Mouse (Mus musculus) heart, embryonic 15.5 days (tissue): ENCODE measurements at regions not wholly inside any gene's neighbourhood (a gene's known extent, or its start where the extent isn't known, plus 50 kb on each side); places are given as distances from the start of the nearest gene placed in this dataset.

ENCODE experiments used
- ATAC-seq: fragments of 200-750 bp; cut with Nextera tagmentation; replicated peaks from 2 replicates; pipeline ENCODE4 v1.8.0; 2017; ENCODE audit warnings: low read depth, moderate TSS enrichment; ENCODE audit not compliant: insufficient number of reproducible peaks, insufficient read depth, low FRiP score
- H3K27ac ChIP-seq: fragments of 300-500 bp; sonication (generic); 2 replicates; pipeline ENCODE4 v1.5.1; 2015; ENCODE audit warnings: mild to moderate bottlenecking, inconsistent platforms
- H3K27me3 ChIP-seq: fragments of 300-500 bp; sonication (generic); 2 replicates; pipeline ENCODE4 v1.6.1; 2015; ENCODE audit warnings: inconsistent platforms
- H3K36me3 ChIP-seq: fragments of 300-500 bp; sonication (generic); 2 replicates; pipeline ENCODE4 v1.6.1; 2015; ENCODE audit warnings: mild to moderate bottlenecking, inconsistent platforms
- H3K4me1 ChIP-seq: fragments of 300-500 bp; sonication (generic); replicated peaks from 2 replicates; pipeline ENCODE4 v1.6.1; 2015; ENCODE audit warnings: inconsistent platforms
- H3K4me2 ChIP-seq: fragments of 300-500 bp; sonication (generic); 2 replicates; pipeline ENCODE4 v1.6.1; 2015; ENCODE audit warnings: inconsistent platforms, mild to moderate bottlenecking, moderate library complexity
- H3K4me3 ChIP-seq: fragments of 300-500 bp; sonication (generic); 2 replicates; pipeline ENCODE4 v1.5.1; 2015; ENCODE audit warnings: mild to moderate bottlenecking, inconsistent platforms
- H3K9ac ChIP-seq: fragments of 300-500 bp; sonication (generic); 2 replicates; pipeline ENCODE4 v1.6.1; 2015; ENCODE audit warnings: mild to moderate bottlenecking, inconsistent platforms
- H3K9me3 ChIP-seq: fragments of 300-500 bp; sonication (generic); replicated peaks from 2 replicates; pipeline ENCODE4 v1.6.1; 2016; ENCODE audit warnings: inconsistent platforms
- WGBS: fragments of 180-500 bp; shearing (Covaris S2); methylation state at CpG from one replicate; pipeline ENCODE4 v1.1.7; 2015; ENCODE audit warnings: mixed read lengths; 5-methylcytosine and 5-hydroxymethylcytosine counted together

GRCm38 (mm10) chr13:60507611-60508010, 94.1 kb upstream of the Dapk1 start:
- Histone ChIP-seq H3K4me3 (no peak overlapping the region), H3K4me1 (no peaks in the 10 kb centered on the region), H3K27me3 (no peaks in the 10 kb centered on the region), H3K36me3 (no peaks in the 10 kb centered on the region), H3K9me3 (no peaks in the 10 kb centered on the region), H3K27ac (no peak overlapping the region), H3K4me2 (no peak overlapping the region), H3K9ac (no peak overlapping the region)
- no peak for ATAC-seq
- WGBS: 62% methylated on average over 3 of the region's 3 CpGs

GRCm38 (mm10) chr13:60508054-60508453, 93.7 kb upstream of the Dapk1 start:
- Histone ChIP-seq H3K4me1 (no peaks in the 10 kb centered on the region), H3K9ac (no peak overlapping the region), H3K4me3 (no peak overlapping the region), H3K9me3 (no peaks in the 10 kb centered on the region), H3K27ac (no peak overlapping the region), H3K36me3 (no peaks in the 10 kb centered on the region), H3K27me3 (no peaks in the 10 kb centered on the region), H3K4me2 (no peak overlapping the region)
- WGBS: 56% methylated on average over 4 of the region's 4 CpGs
- no peak for ATAC-seq

GRCm38 (mm10) chr13:60508856-60509255, 92.9 kb upstream of the Dapk1 start:
- H3K4me1 ChIP-seq: no peaks in the 10 kb centered on the region
- no peak overlapping the region for H3K4me2 ChIP-seq
- no peaks in the 10 kb centered on the region for H3K27me3 ChIP-seq
- H3K27ac ChIP-seq: no peak overlapping the region
- no peaks in the 10 kb centered on the region for H3K36me3 ChIP-seq
- H3K9me3 ChIP-seq: no peaks in the 10 kb centered on the region
- ATAC-seq: no peak
- H3K4me3 ChIP-seq: no peak overlapping the region
- WGBS: 72% methylated on average over 5 of the region's 5 CpGs
- H3K9ac ChIP-seq: no peak overlapping the region

- H3K9me3 ChIP-seq: no peaks in the 10 kb centered on the region
- no peak for ATAC-seq
- no peaks in the 10 kb centered on the region for H3K27me3 ChIP-seq
- H3K4me1 ChIP-seq: no peaks in the 10 kb centered on the region
- H3K9ac ChIP-seq: no peak overlapping the region
- no peaks in the 10 kb centered on the region for H3K36me3 ChIP-seq
- 88% methylated on average over 7 of the region's 7 CpGs for WGBS
- no peak overlapping the region for H3K4me2 ChIP-seq
- no peak overlapping the region for H3K27ac ChIP-seq
- H3K4me3 ChIP-seq: no peak overlapping the region
Observed at GRCm38 (mm10) chr13:60511101-60511500, 90.6 kb upstream of the Dapk1 start.

- no peak overlapping the region for H3K4me3 ChIP-seq
- no peaks in the 10 kb centered on the region for H3K36me3 ChIP-seq
- no peaks in the 10 kb centered on the region for H3K9me3 ChIP-seq
- H3K27me3 ChIP-seq: no peaks in the 10 kb centered on the region
- no peak overlapping the region for H3K9ac ChIP-seq
- 63% methylated on average over 8 of the region's 8 CpGs for WGBS
- no peak for ATAC-seq
- no peak overlapping the region for H3K27ac ChIP-seq
- H3K4me1 ChIP-seq: no peaks in the 10 kb centered on the region
- H3K4me2 ChIP-seq: no peak overlapping the region
Observed at GRCm38 (mm10) chr13:60511628-60512027, 90.1 kb upstream of the Dapk1 start.

GRCm38 (mm10) chr13:60513756-60514155, 88.0 kb upstream of the Dapk1 start:
- no peak overlapping the region for H3K4me3 ChIP-seq
- H3K9ac ChIP-seq: no peak overlapping the region
- WGBS: 65% methylated on average over 7 of the region's 7 CpGs
- no peak overlapping the region for H3K27ac ChIP-seq
- H3K4me1 ChIP-seq: no peaks in the 10 kb centered on the region
- H3K27me3 ChIP-seq: no peaks in the 10 kb centered on the region
- H3K36me3 ChIP-seq: no peaks in the 10 kb centered on the region
- no peaks in the 10 kb centered on the region for H3K9me3 ChIP-seq
- no peak overlapping the region for H3K4me2 ChIP-seq
- ATAC-seq: no peak

GRCm38 (mm10) chr13:60514806-60515205, 86.9 kb upstream of the Dapk1 start:
- Histone ChIP-seq H3K9me3 (no peaks in the 10 kb centered on the region), H3K4me1 (no peaks in the 10 kb centered on the region), H3K36me3 (no peaks in the 10 kb centered on the region), H3K4me2 (no peak overlapping the region), H3K9ac (no peak overlapping the region), H3K27ac (no peak overlapping the region), H3K27me3 (no peaks in the 10 kb centered on the region), H3K4me3 (no peak overlapping the region)
- WGBS: 69% methylated on average over 9 of the region's 9 CpGs
- no peak for ATAC-seq

- H3K36me3 ChIP-seq: no peaks in the 10 kb centered on the region
- no peak for ATAC-seq
- 73% methylated on average over 2 of the region's 2 CpGs for WGBS
Observed at GRCm38 (mm10) chr13:60518010-60518409, 83.7 kb upstream of the Dapk1 start.

GRCm38 (mm10) chr13:60519708-60520107, 82.0 kb upstream of the Dapk1 start:
- Histone ChIP-seq H3K4me2 (no peak overlapping the region), H3K36me3 (no peaks in the 10 kb centered on the region), H3K27ac (no peak overlapping the region), H3K4me1 (peaks cover 6% of the 10 kb centered on the region; the same call in 1 of the 2 replicates), H3K9ac (no peak overlapping the region), H3K4me3 (no peak overlapping the region), H3K9me3 (no peaks in the 10 kb centered on the region), H3K27me3 (no peaks in the 10 kb centered on the region)
- 39% methylated on average over 4 of the region's 4 CpGs for WGBS
- ATAC-seq: no peak

More at GRCm38 (mm10) chr13:60518010-60518409, 83.7 kb upstream of the Dapk1 start:
- Histone ChIP-seq H3K9me3 (no peaks in the 10 kb centered on the region), H3K4me3 (no peak overlapping the region), H3K27ac (no peak overlapping the region), H3K4me2 (no peak overlapping the region), H3K27me3 (no peaks in the 10 kb centered on the region), H3K9ac (no peak overlapping the region), H3K4me1 (peaks cover 5% of the 10 kb centered on the region; the same call in 1 of the 2 replicates)

- H3K4me1 ChIP-seq: peaks cover 6% of the 10 kb centered on the region; the same call in 1 of the 2 replicates
- no peaks in the 10 kb centered on the region for H3K9me3 ChIP-seq
- no peak overlapping the region for H3K4me2 ChIP-seq
- H3K27me3 ChIP-seq: no peaks in the 10 kb centered on the region
- no peak overlapping the region for H3K9ac ChIP-seq
- 51% methylated on average over 8 of the region's 8 CpGs for WGBS
- ATAC-seq: no peak
- H3K36me3 ChIP-seq: no peaks in the 10 kb centered on the region
- H3K4me3 ChIP-seq: no peak overlapping the region
- no peak overlapping the region for H3K27ac ChIP-seq
Observed at GRCm38 (mm10) chr13:60522719-60523450, 78.9 kb upstream of the Dapk1 start.

GRCm38 (mm10) chr13:60527806-60528205, 73.9 kb upstream of the Dapk1 start:
- 80% methylated on average over 2 of the region's 2 CpGs for WGBS
- Histone ChIP-seq H3K9ac (no peak overlapping the region), H3K4me1 (peaks cover 2% of the 10 kb centered on the region; the same call in 1 of the 2 replicates), H3K4me2 (no peak overlapping the region), H3K4me3 (no peak overlapping the region), H3K27me3 (no peaks in the 10 kb centered on the region), H3K36me3 (no peaks in the 10 kb centered on the region), H3K27ac (no peak overlapping the region), H3K9me3 (no peaks in the 10 kb centered on the region)
- no peak for ATAC-seq

GRCm38 (mm10) chr13:60528819-60529218, 72.9 kb upstream of the Dapk1 start:
- H3K27ac ChIP-seq: no peak overlapping the region
- H3K4me3 ChIP-seq: no peak overlapping the region
- H3K36me3 ChIP-seq: no peaks in the 10 kb centered on the region
- no peaks in the 10 kb centered on the region for H3K9me3 ChIP-seq
- no peak overlapping the region for H3K9ac ChIP-seq
- WGBS: 71% methylated on average over 1 of the region's 1 CpGs
- no peak overlapping the region for H3K4me2 ChIP-seq
- H3K4me1 ChIP-seq: no peaks in the 10 kb centered on the region
- no peaks in the 10 kb centered on the region for H3K27me3 ChIP-seq
- ATAC-seq: no peak
